Mouse (Mus musculus): ENCODE results near the gene Sept4. TPM values are rescaled to one million over a fixed set of nuclear protein-coding genes. Genes with fewer than 3 reads are reported as not detected.

The Sept4 gene
- polyA plus RNA-seq, 1 experiment from 2014 or later = 26.3 TPM

- no peaks in the 10 kb centered on the region for H3K27me3 ChIP-seq (ENCODE audit: control insufficient read depth, insufficient read depth, low read length)
- H3K36me3 ChIP-seq (ENCODE audit: control insufficient read depth, insufficient read depth, low read length) = no peaks in the 10 kb centered on the region
- H3K27ac ChIP-seq (replicated peaks) = no peak overlapping the region
- H3K9ac ChIP-seq (ENCODE audit: low read length) = no peak overlapping the region
- DNase-seq (ENCODE audit: low spot score) (no peak), ATAC-seq (ENCODE audit: low FRiP score, low TSS enrichment) (no peak)
- H3K4me2 ChIP-seq (replicated peaks; ENCODE audit: low read depth) = no peak overlapping the region
- H3K4me1 ChIP-seq (replicated peaks; ENCODE audit: control insufficient read depth, insufficient read depth) = 0 out of 2 replicates have a peak, but pooled peaks cover 5% of the 10 kb centered on the region
- TF ChIP-seq CTCF (IDR thresholded peaks at IDR 0.05; ENCODE audit: low read depth) (no peak), EP300 (optimal IDR thresholded peaks at IDR 0.05) (no peak)
- H3K4me3 ChIP-seq (ENCODE audit: low read depth, low read length) = no peak overlapping the region
- no peaks in the 10 kb centered on the region for H3K9me3 ChIP-seq (ENCODE audit: control insufficient read depth, low read length)
- 81% methylated on average over 5 of the region's 5 CpGs for WGBS
Measured at GRCm38 (mm10) chr11:87587211-87587874, 18.6 kb downstream of the Sept4 start.

GRCm38 (mm10) chr11:87589605-87590004 is 20.9 kb downstream of the Sept4 start:
- Histone ChIP-seq H3K9ac (ENCODE audit: low read length) (0 out of 2 replicates have a peak overlapping the region, but pooled peaks have one; percentile 8), H3K4me3 (ENCODE audit: low read depth, low read length) (no peak overlapping the region), H3K4me2 (replicated peaks; ENCODE audit: low read depth) (peak overlapping the region; percentile 75; the same call in 1 of the 2 replicates), H3K4me1 (replicated peaks; ENCODE audit: control insufficient read depth, insufficient read depth) (peaks cover 5% of the 10 kb centered on the region; the same call in 1 of the 2 replicates), H3K36me3 (ENCODE audit: control insufficient read depth, insufficient read depth, low read length) (no peaks in the 10 kb centered on the region), H3K9me3 (ENCODE audit: control insufficient read depth, low read length) (no peaks in the 10 kb centered on the region), H3K27me3 (ENCODE audit: control insufficient read depth, insufficient read depth, low read length) (no peaks in the 10 kb centered on the region), H3K27ac (replicated peaks) (no peak overlapping the region)
- ATAC-seq (ENCODE audit: low FRiP score, low TSS enrichment) (no peak), DNase-seq (ENCODE audit: low spot score) (no peak)
- TF ChIP-seq CTCF (IDR thresholded peaks at IDR 0.05; ENCODE audit: low read depth) (no peak), EP300 (optimal IDR thresholded peaks at IDR 0.05) (no peak)
- 89% methylated on average over 8 of the region's 8 CpGs for WGBS

GRCm38 (mm10) chr11:87590841-87591525 is 22.3 kb downstream of the Sept4 start:
- ATAC-seq (ENCODE audit: low FRiP score, low TSS enrichment) (no peak), DNase-seq (ENCODE audit: low spot score) (peak; percentile 47)
- Histone ChIP-seq H3K36me3 (ENCODE audit: control insufficient read depth, insufficient read depth, low read length) (no peaks in the 10 kb centered on the region), H3K4me3 (ENCODE audit: low read depth, low read length) (peak overlapping the region; percentile 67), H3K9ac (ENCODE audit: low read length) (peak overlapping the region; percentile 82), H3K4me1 (replicated peaks; ENCODE audit: control insufficient read depth, insufficient read depth) (peaks cover 8% of the 10 kb centered on the region), H3K27me3 (ENCODE audit: control insufficient read depth, insufficient read depth, low read length) (no peaks in the 10 kb centered on the region), H3K4me2 (replicated peaks; ENCODE audit: low read depth) (peak overlapping the region; percentile 75), H3K27ac (replicated peaks) (peak overlapping the region; percentile 94), H3K9me3 (ENCODE audit: control insufficient read depth, low read length) (no peaks in the 10 kb centered on the region)
- no peak for TF ChIP-seq CTCF (IDR thresholded peaks at IDR 0.05; ENCODE audit: low read depth)
- TF ChIP-seq EP300 (optimal IDR thresholded peaks at IDR 0.05) = no peak
- WGBS = under 1% methylated on average over 25 of the region's 25 CpGs

- no peak for TF ChIP-seq EP300 (optimal IDR thresholded peaks at IDR 0.05)
- TF ChIP-seq CTCF (IDR thresholded peaks at IDR 0.05; ENCODE audit: low read depth) = peak; percentile 18; the same call in 1 of the 2 replicates
- Histone ChIP-seq H3K4me1 (replicated peaks; ENCODE audit: control insufficient read depth, insufficient read depth) (peaks cover 10% of the 10 kb centered on the region), H3K27me3 (ENCODE audit: control insufficient read depth, insufficient read depth, low read length) (no peaks in the 10 kb centered on the region), H3K36me3 (ENCODE audit: control insufficient read depth, insufficient read depth, low read length) (no peaks in the 10 kb centered on the region), H3K27ac (replicated peaks) (peak within 1 kb of the TSS; percentile 94), H3K4me2 (replicated peaks; ENCODE audit: low read depth) (peak within 1 kb of the TSS; percentile 75), H3K9ac (ENCODE audit: low read length) (peak within 1 kb of the TSS; percentile 82), H3K4me3 (ENCODE audit: low read depth, low read length) (peak within 1 kb of the TSS; percentile 67), H3K9me3 (ENCODE audit: control insufficient read depth, low read length) (no peaks in the 10 kb centered on the region)
- under 1% methylated on average over 54 of the region's 61 CpGs for WGBS
- ATAC-seq (ENCODE audit: low FRiP score, low TSS enrichment) = peak; percentile 98
- DNase-seq (ENCODE audit: low spot score) = peak; percentile 99
Measured at GRCm38 (mm10) chr11:87591526-87592353, 23.0 kb downstream of the Sept4 start, which contains the start of gene Mtmr4. Gene Mtmr4, plus strand, starts transcription at chr11:87592162.

GRCm38 (mm10) chr11:87592354-87592695 is 23.6 kb downstream of the Sept4 start:
- no peak for ATAC-seq (ENCODE audit: low FRiP score, low TSS enrichment)
- Histone ChIP-seq H3K36me3 (ENCODE audit: control insufficient read depth, insufficient read depth, low read length) (no peaks in the 10 kb centered on the region), H3K27me3 (ENCODE audit: control insufficient read depth, insufficient read depth, low read length) (no peaks in the 10 kb centered on the region), H3K9ac (ENCODE audit: low read length) (peak overlapping the region; percentile 72), H3K4me1 (replicated peaks; ENCODE audit: control insufficient read depth, insufficient read depth) (peaks cover 10% of the 10 kb centered on the region), H3K9me3 (ENCODE audit: control insufficient read depth, low read length) (no peaks in the 10 kb centered on the region), H3K27ac (replicated peaks) (peak overlapping the region; percentile 90), H3K4me2 (replicated peaks; ENCODE audit: low read depth) (peak overlapping the region; percentile 63), H3K4me3 (ENCODE audit: low read depth, low read length) (peak overlapping the region; percentile 64)
- WGBS = 0% methylated on average over 13 of the region's 15 CpGs
- TF ChIP-seq EP300 (optimal IDR thresholded peaks at IDR 0.05) = no peak
- peak; percentile 50 for TF ChIP-seq CTCF (IDR thresholded peaks at IDR 0.05; ENCODE audit: low read depth)
- no peak for DNase-seq (ENCODE audit: low spot score)
